Mouse (Mus musculus): ENCODE data around the gene Slc16a13.
"Not testable (repeated sequence)": the region's sequence is repeated elsewhere in the genome, so short reads cannot be mapped to it uniquely, and the experiment has no call there.

The Slc16a13 gene

GRCm38 (mm10) chr11:70171181-70171580 lies 49.7 kb downstream of the Slc16a13 start:
- no peak for DNase-seq (ENCODE audit: low spot score)

DNA sequence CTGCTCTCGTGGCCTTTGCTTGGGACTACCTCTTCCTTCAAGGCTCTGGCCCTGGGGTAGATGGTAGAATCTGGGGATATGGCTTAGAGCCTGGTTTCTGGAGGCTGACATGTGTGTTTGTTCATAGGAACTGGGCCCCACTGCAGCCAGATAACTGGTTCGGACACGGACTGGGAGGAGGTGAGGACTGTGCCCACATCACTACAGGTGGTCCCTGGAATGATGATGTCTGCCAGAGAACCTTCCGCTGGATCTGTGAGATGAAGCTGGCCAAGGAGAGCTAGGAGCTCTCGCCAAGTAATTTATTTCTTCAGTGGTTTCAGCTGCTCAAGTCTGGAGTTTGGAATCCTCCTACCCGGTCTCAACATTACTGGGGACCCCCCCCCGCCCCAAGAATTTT lies 50.6 kb downstream of the Slc16a13 start:
- DNase-seq (ENCODE audit: low spot score) = no peak

- DNase-seq (ENCODE audit: low spot score) = not testable (repeated sequence)
Observed at GRCm38 (mm10) chr11:70169471-70169870, 51.4 kb downstream of the Slc16a13 start.

DNA sequence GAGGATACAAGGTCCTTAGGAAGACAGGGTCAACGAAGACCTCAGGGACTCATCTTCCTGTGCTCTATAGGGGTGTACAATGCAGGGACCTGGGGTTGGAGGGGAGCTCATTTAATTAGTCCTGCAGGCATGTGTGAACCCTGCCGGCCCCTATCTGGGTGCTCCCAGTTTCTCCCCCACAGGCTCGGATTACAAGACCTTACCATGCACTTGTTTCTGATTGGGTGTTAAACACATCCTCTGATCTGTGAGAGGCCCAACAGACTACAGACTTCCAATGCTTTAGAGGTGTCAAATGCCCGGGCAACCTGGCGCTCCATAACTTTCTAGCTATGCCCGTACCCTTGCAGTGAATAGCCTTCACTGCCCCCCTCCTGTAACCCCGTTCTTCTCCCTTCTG lies 52.7 kb downstream of the Slc16a13 start:
- DNase-seq (ENCODE audit: low spot score) = no peak

All from retina, embryonic 14.5 days (tissue).